Mouse (Mus musculus): ENCODE data around the gene Rtn4r.

DNA sequence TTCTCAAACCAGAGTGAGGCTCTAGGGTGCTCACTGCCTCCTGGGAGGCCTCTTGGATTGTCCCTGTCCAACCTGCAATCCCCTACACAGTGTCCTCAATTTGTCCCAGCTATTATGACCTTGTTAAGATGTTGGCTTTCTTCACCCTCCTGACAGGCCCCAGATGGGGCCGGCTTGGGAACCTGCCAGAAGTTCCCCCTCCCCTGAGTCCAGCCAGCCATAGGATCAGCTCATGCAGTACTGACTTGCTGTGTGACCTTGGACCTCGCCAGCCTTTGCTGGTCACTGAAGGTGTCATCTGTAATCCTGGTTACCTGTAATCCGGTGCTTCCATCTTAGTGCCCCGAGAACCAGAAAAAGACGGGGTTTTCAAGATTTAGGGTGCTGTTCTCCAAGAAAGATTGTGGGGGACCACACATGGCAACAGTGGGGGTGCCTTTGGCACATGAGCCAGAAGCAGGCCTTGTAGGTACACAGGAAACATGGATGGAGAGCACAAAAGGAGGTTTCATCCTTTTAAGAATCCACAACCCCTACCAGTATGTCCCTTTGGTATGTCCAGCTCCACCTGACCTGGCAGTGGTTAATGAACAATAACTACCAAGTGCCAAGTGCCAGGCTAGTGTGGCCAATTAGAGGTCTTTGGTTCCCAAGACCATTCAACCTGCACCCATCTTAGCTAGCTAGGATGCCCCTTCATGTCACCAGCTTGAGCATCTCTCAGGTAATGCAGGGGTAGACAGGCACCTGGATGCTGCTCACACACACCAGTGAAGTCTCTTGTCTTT lies 5.9 kb downstream of the Rtn4r start:
- TF ChIP-seq USF1 (IDR thresholded peaks at IDR 0.05; ENCODE audit: low read depth, low read length) (no peak), POLR2A (IDR thresholded peaks at IDR 0.05; ENCODE audit: control insufficient read depth in 1 of 2, insufficient read depth in 1 of 2, low read depth in 1 of 2, low read length in 2 of 2, poor library complexity in 1 of 2) (no peak), CTCF (IDR thresholded peaks at IDR 0.05 in 2 of 3, conservative IDR thresholded peaks at IDR 0.05 in 1 of 3; ENCODE audit: control insufficient read depth in 1 of 3, insufficient read depth in 1 of 3, low read depth in 2 of 3, low read length in 3 of 3, poor library complexity in 1 of 3, severe bottlenecking in 1 of 3) (no peak), TCF12 (IDR thresholded peaks at IDR 0.05; ENCODE audit: low read depth, low read length) (no peak), MAFK (IDR thresholded peaks at IDR 0.05; ENCODE audit: borderline replicate concordance, low read depth, low read length) (no peak), TBP (IDR thresholded peaks at IDR 0.05; ENCODE audit: low read depth, low read length) (no peak), CHD1 (IDR thresholded peaks at IDR 0.05; ENCODE audit: low read depth, low read length) (no peak), MYB (IDR thresholded peaks at IDR 0.05; ENCODE audit: low read depth, low read length) (no peak), KAT2A (conservative IDR thresholded peaks at IDR 0.05; ENCODE audit: low read depth, low read length) (no peak), SMC3 (IDR thresholded peaks at IDR 0.05; ENCODE audit: low read depth, low read length) (no peak), MAZ (IDR thresholded peaks at IDR 0.05; ENCODE audit: low read depth, low read length) (no peak)
